ENCODE assay signal across 10 mouse cellular contexts in genomic region chr7:145289302-145289701, GRCm38 (mm10). TPM values are rescaled to one million over a fixed set of nuclear protein-coding genes. Genes with fewer than 3 reads are reported as not detected.
A peak's percentile ranks its signal among the peaks of the same experiment; 100 is the strongest.
DNase-seq lines count a peak whose midpoint lies in the region; ATAC-seq and TF ChIP-seq lines count a peak whose summit lies in the region.
"Had no signal": no experiment of that assay in that cellular context is flagged by ENCODE, and none has a peak within 500 bp of the region (broad histone marks: within the 10 kb centered on the region; RNA-seq: fewer than 3 reads in every experiment).

No protein-coding gene starts in this region.

- DNase-seq in adrenal gland, postnatal 10 days: peak; percentile 46
- no peak for DNase-seq in adrenal gland, adult 2 months
- no peak for DNase-seq in liver, postnatal 0 days
- DNase-seq in liver: no peak
- DNase-seq in lung, embryonic 14.5 days: peak; percentile 78
- no peak for DNase-seq in layer of hippocampus, adult 11-12 months (ENCODE audit: low spot score)
- DNase-seq in testis, postnatal 10 days (ENCODE audit: low spot score): no peak

- H3K4me2 ChIP-seq in liver, postnatal 0 days (ENCODE audit: low read depth, low read length): no peak overlapping the region
- no peak overlapping the region for H3K4me2 ChIP-seq in lung, embryonic 14.5 days
- H3K4me2 ChIP-seq: heart, embryonic 13.5 days had no signal

- H3K9ac ChIP-seq in liver, postnatal 0 days (replicated peaks): no peak overlapping the region
- H3K9ac ChIP-seq in lung, embryonic 14.5 days: no peak overlapping the region
- H3K9ac ChIP-seq: heart, embryonic 13.5 days had no signal

- H3K4me3 ChIP-seq in liver, postnatal 0 days (ENCODE audit: low read depth, low read length): no peak overlapping the region
- H3K4me3 ChIP-seq in lung, embryonic 14.5 days (ENCODE audit: low read depth, low read length): no peak overlapping the region
- H3K4me3 ChIP-seq: heart, embryonic 13.5 days; megakaryocyte, embryonic 14.5 days had no signal

- peak; percentile 46 for TF ChIP-seq CTCF in liver, postnatal 0 days (IDR thresholded peaks at IDR 0.05; ENCODE audit: low read depth)
- TF ChIP-seq CTCF in lung, embryonic 14.5 days (IDR thresholded peaks at IDR 0.05; ENCODE audit: low read depth): peak; percentile 75

- H3K36me3 ChIP-seq in liver, postnatal 0 days (replicated peaks; ENCODE audit: insufficient read depth, low read length): no peaks in the 10 kb centered on the region
- H3K36me3 ChIP-seq in lung, embryonic 14.5 days (ENCODE audit: insufficient read depth): no peaks in the 10 kb centered on the region
- H3K36me3 ChIP-seq: heart, embryonic 13.5 days had no signal

- no peak overlapping the region for H3K27ac ChIP-seq in liver, postnatal 0 days (ENCODE audit: low read depth)
- no peak overlapping the region for H3K27ac ChIP-seq in lung, embryonic 14.5 days (ENCODE audit: low read depth)
- H3K27ac ChIP-seq: heart, embryonic 13.5 days had no signal

- no peak for TF ChIP-seq EP300 in liver, postnatal 0 days (IDR thresholded peaks at IDR 0.05; ENCODE audit: low read depth)

- 0 out of 2 replicates have a peak, but pooled peaks cover under 1% of the 10 kb centered on the region for H3K4me1 ChIP-seq in liver, postnatal 0 days (ENCODE audit: insufficient read depth)
- no peaks in the 10 kb centered on the region for H3K4me1 ChIP-seq in lung, embryonic 14.5 days (ENCODE audit: insufficient read depth)

- 32% methylated on average over 5 of the region's 5 CpGs for WGBS in liver, postnatal 0 days (ENCODE audit: insufficient replicate concordance)
- WGBS in lung, embryonic 14.5 days: 19% methylated on average over 5 of the region's 5 CpGs

- ATAC-seq in liver, postnatal 0 days: no peak
- peak; percentile 52 for ATAC-seq in common myeloid progenitor, adult 5-6 weeks (replicated peaks; ENCODE audit: low read depth, poor library complexity, severe bottlenecking)
- ATAC-seq in lung, embryonic 14.5 days (ENCODE audit: insufficient read depth): peak; percentile 51; the same call in 1 of the 2 replicates

- H3K9me3 ChIP-seq in liver, postnatal 0 days (ENCODE audit: low read length): no peaks in the 10 kb centered on the region
- no peaks in the 10 kb centered on the region for H3K9me3 ChIP-seq in lung, embryonic 14.5 days (ENCODE audit: low read depth, low read length)
- H3K9me3 ChIP-seq: heart, embryonic 13.5 days; megakaryocyte, embryonic 14.5 days had no signal

- no peaks in the 10 kb centered on the region for H3K27me3 ChIP-seq in liver, postnatal 0 days (ENCODE audit: insufficient read depth, low read length)
- H3K27me3 ChIP-seq in lung, embryonic 14.5 days (ENCODE audit: insufficient read depth, low read length): no peaks in the 10 kb centered on the region
- H3K27me3 ChIP-seq: heart, embryonic 13.5 days had no signal

RNA-seq across cellular contexts. Expression of gene Tpcn2, which starts 5.5 kb away (rescaled TPM):
- 10 to 100 TPM; 12.4 to 18.4 TPM for total RNA-seq in adrenal gland, postnatal 10 days (2021)
- 10 to 100 TPM; 11.2 to 12.5 TPM for total RNA-seq in adrenal gland, adult 2 months (2021)
- polyA plus RNA-seq in adrenal gland, adult 2 months (2012; rRNA removed): 14.5 and 17.9 TPM in 2 replicates
- polyA plus RNA-seq in liver, postnatal 0 days (2015; fragmentation: Nextera tagmentation; extraction: Ambion mirVana): 2.2 and 2.3 TPM in 2 replicates
- 8.7 and 9.6 TPM in 2 replicates for total RNA-seq in common myeloid progenitor, adult 5-6 weeks (2017)
- polyA plus RNA-seq in lung, embryonic 14.5 days (2014; fragmentation: Nextera tagmentation; extraction: Ambion mirVana): 3.1 and 3.6 TPM in 2 replicates

RNA-seq across cellular contexts. Expression of gene Mrgprf, which starts 11.3 kb away (rescaled TPM):
- 1 to 10 TPM; 4.3 to 4.6 TPM for total RNA-seq in adrenal gland, postnatal 10 days (2021)
- 1 to 10 TPM; 1.2 to 2.8 TPM for total RNA-seq in adrenal gland, adult 2 months (2021)
- polyA plus RNA-seq in adrenal gland, adult 2 months (2012; rRNA removed): 6.9 and 8.4 TPM in 2 replicates
- polyA plus RNA-seq in liver, postnatal 0 days (2015; fragmentation: Nextera tagmentation; extraction: Ambion mirVana): 0.16 and 0.24 TPM in 2 replicates
- total RNA-seq in common myeloid progenitor, adult 5-6 weeks (2017): not detected in 2 replicates
- polyA plus RNA-seq in lung, embryonic 14.5 days (2014; fragmentation: Nextera tagmentation; extraction: Ambion mirVana): 0.55 and 1.0 TPM in 2 replicates

RNA-seq across cellular contexts. Expression of gene Mrgprd, which starts 25.3 kb away (rescaled TPM):
- total RNA-seq in adrenal gland, postnatal 10 days (2021): not detected
- not detected for total RNA-seq in adrenal gland, adult 2 months (2021)
- not detected in 2 replicates for polyA plus RNA-seq in adrenal gland, adult 2 months (2012; rRNA removed)
- polyA plus RNA-seq in liver, postnatal 0 days (2015; fragmentation: Nextera tagmentation; extraction: Ambion mirVana): not detected in 2 replicates
- not detected in 2 replicates for total RNA-seq in common myeloid progenitor, adult 5-6 weeks (2017)
- polyA plus RNA-seq in lung, embryonic 14.5 days (2014; fragmentation: Nextera tagmentation; extraction: Ambion mirVana): 0.05 TPM in 1 of 2 replicates, not detected in the other
- polyA plus RNA-seq: heart, embryonic 13.5 days had no signal

Comparison
In these comparisons a context has a peak if more than half of its experiments do, and no peak if none do; other contexts are left out.
1. DNase-seq: peak in adrenal gland, postnatal 10 days (single experiment) and lung, embryonic 14.5 days (single experiment); none in adrenal gland, adult 2 months (single experiment), liver, postnatal 0 days (single experiment), liver (single experiment), layer of hippocampus, adult 11-12 months (single experiment) and testis, postnatal 10 days (single experiment).